Mouse (Mus musculus) kidney, adult 8-10 months (tissue): ENCODE results near the gene Sbno1.

Source experiments
- DNase-seq, 2 experiments: peaks; one replicate each; pipeline ENCODE4 v3.0.0; 2022

Sbno1 gene

DNA sequence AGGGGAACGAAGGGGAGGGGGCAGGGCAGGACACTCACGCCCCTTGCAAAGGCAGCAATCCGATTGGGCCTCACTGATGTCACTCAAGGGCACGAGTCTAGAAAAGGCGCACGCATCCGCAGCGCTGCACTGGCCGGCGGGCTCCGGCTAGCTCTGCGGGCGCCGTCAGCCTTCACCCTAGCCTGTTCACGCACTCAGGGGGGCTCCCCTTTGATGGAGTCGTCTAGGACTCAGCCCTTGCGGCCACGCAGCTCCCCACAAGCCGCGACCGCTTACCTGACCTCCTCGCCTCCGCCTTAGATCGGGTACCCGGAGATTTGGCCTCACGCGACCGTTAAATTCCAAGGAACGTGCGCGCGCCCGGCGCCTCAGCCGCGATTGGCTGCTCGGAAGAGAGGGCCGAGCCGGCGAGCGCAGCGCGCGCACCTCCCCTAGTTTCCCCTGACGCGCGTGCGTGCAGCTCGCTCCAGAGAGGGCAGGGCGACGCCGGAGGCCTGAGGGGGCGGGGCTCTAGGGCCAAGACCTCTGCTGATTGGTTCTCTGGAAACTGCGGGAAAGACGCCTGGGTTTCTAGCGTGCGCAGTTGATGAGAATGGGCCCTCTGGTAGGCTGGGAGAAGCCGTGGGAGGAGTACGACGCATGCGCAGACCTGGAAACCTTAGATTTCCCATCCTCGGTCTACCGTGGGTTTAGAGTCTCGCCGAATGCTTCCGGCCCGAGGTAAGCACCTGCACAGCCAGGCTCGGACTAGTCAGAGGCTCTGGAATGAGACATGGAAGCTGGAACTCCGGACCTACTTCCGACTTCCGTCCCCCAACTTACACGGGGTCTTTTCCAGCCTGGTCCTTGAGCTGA is 98.1 kb downstream of the Sbno1 start, which contains the start of the genes Mphosph9 and 2810006K23Rik:
TSS of gene Mphosph9 (minus strand) at position 463 of the 855 bp plus-strand sequence.
TSS of gene 2810006K23Rik (plus strand) at position 580 of the 855 bp plus-strand sequence.
- peak; percentile 99 to 100 for DNase-seq

- no peak for DNase-seq
Measured at GRCm38 (mm10) chr5:124326829-124327228, 99.0 kb downstream of the Sbno1 start.
